Mouse (Mus musculus) forebrain, embryonic 16.5 days (tissue): ENCODE results near the gene Mrps18a. TPM values are rescaled to one million over a fixed set of nuclear protein-coding genes. Genes with fewer than 3 reads are reported as not detected.

Source experiments
- ATAC-seq: fragments of 200-750 bp; cut with Nextera tagmentation; 2 replicates; pipeline ENCODE4 v1.8.0; 2017; ENCODE audit warnings: mild to moderate bottlenecking, moderate library complexity
- H3K27ac ChIP-seq: fragments of 300-500 bp; sonication (generic); 2 replicates; pipeline ENCODE4 v1.5.1; 2014; ENCODE audit warnings: low read length, control low read depth
- H3K27me3 ChIP-seq: fragments of 300-500 bp; sonication (generic); replicated peaks from 2 replicates; pipeline ENCODE4 v1.6.1; 2014; ENCODE audit warnings: low read length; ENCODE audit not compliant: control insufficient read depth, insufficient read depth
- H3K36me3 ChIP-seq: fragments of 300-500 bp; sonication (generic); 2 replicates; pipeline ENCODE4 v1.6.1; 2014; ENCODE audit not compliant: control insufficient read depth, insufficient read depth
- H3K4me1 ChIP-seq: fragments of 300-500 bp; sonication (generic); replicated peaks from 2 replicates; pipeline ENCODE4 v1.6.1; 2014; ENCODE audit warnings: low read length; ENCODE audit not compliant: control insufficient read depth, insufficient read depth
- H3K4me2 ChIP-seq: fragments of 300-500 bp; sonication (generic); 2 replicates; pipeline ENCODE4 v1.6.1; 2014; ENCODE audit warnings: mild to moderate bottlenecking, low read length, control low read depth
- H3K4me3 ChIP-seq: fragments of 300-500 bp; sonication (generic); replicated peaks from 2 replicates; pipeline ENCODE4 v1.5.1; 2014; ENCODE audit warnings: mild to moderate bottlenecking, low read length, control low read depth
- H3K9ac ChIP-seq: fragments of 300-500 bp; sonication (generic); replicated peaks from 2 replicates; pipeline ENCODE4 v1.6.1; 2014; ENCODE audit warnings: low read depth, low read length, control low read depth
- H3K9me3 ChIP-seq: fragments of 300-500 bp; sonication (generic); 2 replicates; pipeline ENCODE4 v1.6.1; 2016; ENCODE audit warnings: low read length; ENCODE audit not compliant: control insufficient read depth
- WGBS: fragments of 180-500 bp; shearing (Covaris S2); extraction: QIAGEN DNeasy Blood & Tissue Kit; methylation state at CpG from one replicate; pipeline ENCODE4 v1.1.7; 2014; 5-methylcytosine and 5-hydroxymethylcytosine counted together
- polyA plus RNA-seq: library from polyadenylated mRNA; unstranded; fragments of >200 nt; fragmentation: Nextera tagmentation; extraction: Ambion mirVana; gene quantifications from 2 replicates; pipeline ENCODE4 v1.2.1, GENCODE M21; 2015

The Mrps18a gene
- polyA plus RNA-seq = 125 and 137 TPM in 2 replicates

DNA sequence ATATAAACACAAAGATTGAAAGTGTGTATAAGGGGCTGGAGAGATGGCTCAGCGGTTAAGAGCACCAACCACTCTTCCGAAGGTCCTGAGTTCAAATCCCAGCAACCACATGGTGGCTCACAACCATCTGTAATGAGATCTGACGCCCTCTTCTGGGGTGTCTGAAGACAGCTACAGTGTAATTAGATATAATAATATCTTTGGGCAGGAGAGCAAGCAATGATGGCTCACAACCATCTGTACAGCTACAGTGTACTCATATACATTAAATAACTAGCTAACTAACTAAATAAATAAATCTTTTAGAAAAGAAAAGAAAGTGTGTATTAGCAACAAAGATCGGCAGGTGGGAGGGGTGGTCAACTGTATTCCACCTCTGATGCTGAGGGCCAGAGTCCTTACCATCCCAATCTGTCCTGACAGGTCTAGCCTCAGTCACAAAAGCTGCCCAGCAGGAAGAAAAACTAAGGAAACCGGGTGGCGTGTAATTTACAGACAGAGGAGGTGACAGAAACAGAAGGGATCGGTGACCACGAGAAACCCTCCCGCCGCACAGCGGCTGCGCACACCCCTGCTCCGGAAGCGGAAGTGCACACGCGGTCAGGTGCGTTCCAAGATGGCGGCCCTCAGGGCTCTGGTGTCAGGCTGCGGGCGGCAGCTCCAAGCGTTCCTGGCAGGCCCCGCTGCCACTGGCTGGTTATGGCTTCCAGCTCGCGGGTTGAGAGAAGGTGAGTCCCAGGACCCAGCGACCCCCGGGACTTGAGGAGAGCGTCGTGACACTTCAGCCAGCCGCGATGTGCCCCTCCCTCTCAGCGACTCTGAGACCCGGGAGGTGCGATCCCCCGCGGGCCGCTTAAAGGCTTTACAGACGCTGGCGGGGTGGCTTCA, at the start of gene Mrps18a:
Gene Mrps18a (plus strand): TSS at position 585 of the 888 bp plus-strand sequence.
- WGBS = 6% methylated on average over 38 of the region's 38 CpGs
- peak; percentile 99 for ATAC-seq

DNA sequence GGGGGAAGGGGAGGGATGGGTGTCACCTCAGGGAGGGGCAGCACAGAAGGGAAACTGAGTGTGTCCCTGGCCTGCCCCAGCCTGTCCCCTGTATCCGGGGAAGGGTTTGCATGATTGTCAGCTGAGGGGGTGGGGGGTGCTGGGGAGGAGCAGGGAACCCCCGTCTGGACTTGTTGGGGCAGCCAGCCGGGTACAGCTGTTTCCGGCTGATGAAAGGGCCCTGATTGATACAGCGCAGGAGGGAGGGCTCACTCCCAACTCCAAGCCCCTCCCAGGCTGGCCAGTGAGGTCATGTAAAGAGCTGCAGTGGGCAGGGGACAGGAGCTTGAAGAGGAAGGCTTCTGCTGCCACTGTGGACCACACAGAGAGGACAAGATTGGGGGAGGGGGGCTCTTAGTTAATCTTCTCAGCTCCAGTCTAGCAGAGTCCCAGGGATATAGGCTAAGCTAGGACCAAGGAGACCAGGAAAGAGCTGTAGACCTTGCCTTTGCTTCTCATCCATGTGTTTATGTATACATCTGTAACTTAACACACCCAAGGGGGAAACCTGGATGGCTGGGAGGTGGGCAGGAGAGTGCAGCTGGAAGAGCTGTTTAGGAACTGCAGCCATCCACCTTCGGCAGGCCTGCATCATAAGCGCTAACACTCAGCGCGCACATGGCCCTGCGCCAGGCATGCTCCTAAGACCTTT, 47.4 kb upstream of the Mrps18a start:
- Histone ChIP-seq H3K36me3 (no peaks in the 10 kb centered on the region), H3K9me3 (no peaks in the 10 kb centered on the region), H3K9ac (no peak overlapping the region), H3K27me3 (no peaks in the 10 kb centered on the region), H3K4me1 (peaks cover 8% of the 10 kb centered on the region), H3K4me3 (no peak overlapping the region), H3K4me2 (no peak overlapping the region), H3K27ac (peak overlapping the region; percentile 6; the same call in 1 of the 2 replicates)
- 12% methylated on average over 10 of the region's 10 CpGs for WGBS
- peak; percentile 62 for ATAC-seq

More for the DNA sequence above, at the start of gene Mrps18a:
- Histone ChIP-seq H3K4me2 (peak within 1 kb of the TSS; percentile 83), H3K4me3 (peak within 1 kb of the TSS; percentile 76), H3K27me3 (peaks cover 4% of the 10 kb centered on the region; the same call in 1 of the 2 replicates), H3K9me3 (no peaks in the 10 kb centered on the region), H3K36me3 (no peaks in the 10 kb centered on the region), H3K27ac (peak within 1 kb of the TSS; percentile 84), H3K9ac (peak within 1 kb of the TSS; percentile 81), H3K4me1 (peaks cover 10% of the 10 kb centered on the region)

DNA sequence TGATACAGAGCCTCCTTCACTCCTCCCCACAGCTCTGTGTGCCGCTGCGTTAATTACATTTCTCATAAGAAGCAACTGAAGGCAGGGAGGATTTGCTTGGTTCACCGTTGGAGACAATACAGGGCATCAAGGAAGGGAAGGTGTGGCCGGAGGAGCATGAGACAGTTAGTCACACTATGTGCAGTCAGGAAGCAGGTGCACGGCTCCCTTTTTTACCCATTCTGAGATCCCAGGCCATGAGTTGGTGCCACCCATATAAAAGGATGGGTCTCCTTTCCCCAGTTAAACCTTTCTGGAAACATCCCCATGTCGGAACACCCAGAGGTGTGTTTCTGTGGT, 46.8 kb upstream of the Mrps18a start:
- no peak overlapping the region for H3K4me3 ChIP-seq
- 28% methylated on average over 6 of the region's 6 CpGs for WGBS
- no peaks in the 10 kb centered on the region for H3K36me3 ChIP-seq
- no peak overlapping the region for H3K9ac ChIP-seq
- peaks cover 8% of the 10 kb centered on the region for H3K4me1 ChIP-seq
- no peak overlapping the region for H3K4me2 ChIP-seq
- H3K27me3 ChIP-seq = no peaks in the 10 kb centered on the region
- no peak overlapping the region for H3K27ac ChIP-seq
- ATAC-seq = no peak
- no peaks in the 10 kb centered on the region for H3K9me3 ChIP-seq

DNA sequence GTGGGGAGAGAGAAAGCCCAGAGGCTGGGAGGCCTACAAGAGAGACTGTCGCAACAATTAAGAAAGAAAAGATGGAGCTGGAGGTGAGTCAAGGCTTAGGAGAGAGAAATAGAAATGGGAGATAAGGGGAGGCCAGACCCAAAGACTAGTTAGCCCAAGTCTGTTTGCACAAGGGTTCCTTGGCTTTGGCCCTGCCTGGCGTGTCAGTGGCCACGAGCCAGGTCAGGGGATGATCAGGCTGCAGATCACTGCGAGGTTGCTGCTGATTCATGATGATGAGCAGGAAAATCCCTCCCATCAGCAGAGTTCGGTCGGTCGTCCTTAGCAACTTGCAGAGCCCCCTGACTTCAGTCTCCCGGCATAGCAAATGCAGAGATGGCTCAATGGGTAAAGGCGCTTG, 40.7 kb upstream of the Mrps18a start:
- no peaks in the 10 kb centered on the region for H3K36me3 ChIP-seq
- H3K27ac ChIP-seq = no peak overlapping the region
- no peak overlapping the region for H3K9ac ChIP-seq
- WGBS = 74% methylated on average over 9 of the region's 9 CpGs
- ATAC-seq = no peak
- no peaks in the 10 kb centered on the region for H3K27me3 ChIP-seq
- no peaks in the 10 kb centered on the region for H3K9me3 ChIP-seq
- H3K4me3 ChIP-seq = no peak overlapping the region
- 0 out of 2 replicates have a peak, but pooled peaks cover 2% of the 10 kb centered on the region for H3K4me1 ChIP-seq
- no peak overlapping the region for H3K4me2 ChIP-seq

DNA sequence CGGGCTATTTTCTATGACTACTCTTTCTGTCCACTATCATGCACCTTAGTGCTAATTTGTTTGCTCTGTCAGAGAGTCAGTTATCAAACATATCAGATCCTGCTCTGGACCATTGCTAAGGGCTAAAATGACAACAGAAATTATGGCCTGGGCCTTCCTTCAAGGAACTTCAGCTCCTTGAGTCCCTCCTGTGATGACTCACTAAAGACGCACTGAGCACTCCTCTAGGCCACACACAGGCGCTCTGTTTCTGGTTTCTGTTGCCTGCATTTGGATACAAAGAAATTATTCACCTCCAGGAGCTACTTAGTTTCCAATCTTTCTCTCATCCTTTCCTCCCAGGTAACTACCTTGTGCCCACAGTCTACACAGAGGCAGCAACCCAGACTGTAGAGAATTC, 39.3 kb upstream of the Mrps18a start:
- Histone ChIP-seq H3K27me3 (no peaks in the 10 kb centered on the region), H3K4me2 (no peak overlapping the region), H3K36me3 (no peaks in the 10 kb centered on the region), H3K9ac (no peak overlapping the region), H3K9me3 (no peaks in the 10 kb centered on the region), H3K4me3 (no peak overlapping the region), H3K4me1 (0 out of 2 replicates have a peak, but pooled peaks cover 2% of the 10 kb centered on the region), H3K27ac (no peak overlapping the region)
- WGBS = 84% methylated on average over 3 of the region's 3 CpGs
- no peak for ATAC-seq

DNA sequence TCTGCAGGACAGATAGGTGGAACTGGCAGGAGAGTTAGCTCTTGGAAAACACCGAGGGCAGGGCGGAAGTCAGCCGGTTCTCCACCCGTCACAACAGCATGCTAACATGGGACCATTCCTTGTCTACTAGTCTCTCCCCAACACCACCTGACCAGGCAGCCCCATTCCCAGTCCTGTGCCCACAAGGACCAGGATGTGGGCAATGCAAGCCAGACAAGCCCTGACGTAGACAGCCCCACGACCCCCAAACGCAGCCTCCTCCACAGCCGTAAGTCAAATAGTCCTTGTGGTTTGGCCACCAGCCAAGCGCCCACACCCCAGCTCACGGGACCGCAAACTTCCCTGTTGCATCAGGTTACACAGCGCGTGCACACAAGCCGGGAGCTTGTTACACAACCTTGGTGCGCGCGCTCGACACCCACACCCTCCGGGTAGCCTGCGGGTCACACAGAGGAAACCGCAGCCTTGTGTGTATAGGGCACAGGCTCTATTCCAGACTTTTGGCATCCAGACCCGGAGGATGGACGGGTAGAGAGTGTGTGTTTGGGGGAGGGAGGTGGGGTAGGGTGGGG, 37.0 kb upstream of the Mrps18a start:
- WGBS = 67% methylated on average over 23 of the region's 23 CpGs
- no peaks in the 10 kb centered on the region for H3K27me3 ChIP-seq
- no peak overlapping the region for H3K27ac ChIP-seq
- H3K4me2 ChIP-seq = no peak overlapping the region
- no peak overlapping the region for H3K4me3 ChIP-seq
- 0 out of 2 replicates have a peak, but pooled peaks cover 2% of the 10 kb centered on the region for H3K4me1 ChIP-seq
- ATAC-seq = no peak
- no peaks in the 10 kb centered on the region for H3K36me3 ChIP-seq
- H3K9ac ChIP-seq = no peak overlapping the region
- H3K9me3 ChIP-seq = no peaks in the 10 kb centered on the region

DNA sequence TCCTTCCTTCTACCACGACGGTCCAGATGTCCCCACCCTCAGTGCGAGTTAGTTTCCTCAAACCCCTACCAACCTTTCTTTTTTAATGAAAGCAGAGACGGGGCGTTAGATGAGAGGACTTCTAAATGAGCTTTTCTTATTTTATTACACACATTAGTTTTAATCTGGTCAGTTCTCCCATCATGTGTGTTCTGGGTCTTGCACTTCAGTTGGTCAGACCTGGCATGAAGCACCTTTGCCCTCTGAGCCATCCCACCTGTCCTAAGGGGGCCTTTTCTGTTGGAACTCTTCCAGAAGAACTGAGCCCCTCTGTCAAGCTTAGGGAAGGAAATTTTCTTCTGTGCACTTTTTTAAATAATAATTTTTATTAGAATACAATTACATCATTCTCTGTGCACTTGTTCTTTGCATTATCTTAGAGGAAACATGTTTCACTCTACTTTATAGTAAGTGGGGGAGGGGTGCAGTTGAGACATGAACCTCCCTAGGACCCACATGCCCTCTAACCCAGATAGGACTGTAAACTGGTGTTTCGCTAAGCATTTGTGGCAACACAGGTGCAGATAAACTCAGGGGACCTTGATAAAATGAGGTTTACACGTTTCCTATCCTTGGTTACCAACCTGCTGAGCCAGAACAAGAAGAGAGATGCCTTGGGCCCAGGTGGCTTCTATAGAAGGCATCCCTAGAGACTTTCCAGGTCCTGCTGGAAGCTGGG, 36.2 kb upstream of the Mrps18a start:
- Histone ChIP-seq H3K9ac (no peak overlapping the region), H3K27ac (no peak overlapping the region), H3K36me3 (no peaks in the 10 kb centered on the region), H3K4me1 (0 out of 2 replicates have a peak, but pooled peaks cover 2% of the 10 kb centered on the region), H3K27me3 (no peaks in the 10 kb centered on the region), H3K4me2 (no peak overlapping the region), H3K4me3 (no peak overlapping the region), H3K9me3 (no peaks in the 10 kb centered on the region)
- 64% methylated on average over 7 of the region's 7 CpGs for WGBS
- ATAC-seq = no peak

DNA sequence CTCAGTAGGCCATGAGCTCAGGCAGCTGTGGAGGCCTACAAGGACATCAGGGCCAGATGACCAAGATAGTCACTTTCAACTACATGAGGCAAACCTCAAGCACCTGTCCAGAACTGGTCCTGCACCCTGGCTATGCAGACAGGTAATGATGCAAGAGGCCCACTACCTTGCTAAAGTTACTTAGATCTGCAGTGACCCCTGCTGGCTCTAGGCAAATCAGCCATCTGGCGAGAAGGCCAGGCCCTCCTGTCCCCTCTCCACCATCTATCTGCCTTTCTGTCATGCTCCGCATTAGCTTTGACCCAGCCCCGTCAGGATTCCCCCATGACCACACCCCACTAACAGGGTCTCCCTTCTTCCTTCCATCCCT, 35.7 kb upstream of the Mrps18a start:
- Histone ChIP-seq H3K36me3 (no peaks in the 10 kb centered on the region), H3K4me2 (no peak overlapping the region), H3K9ac (no peak overlapping the region), H3K27me3 (no peaks in the 10 kb centered on the region), H3K4me1 (0 out of 2 replicates have a peak, but pooled peaks cover 2% of the 10 kb centered on the region), H3K4me3 (no peak overlapping the region), H3K9me3 (no peaks in the 10 kb centered on the region), H3K27ac (no peak overlapping the region)
- WGBS = 64% methylated on average over 3 of the region's 3 CpGs
- no peak for ATAC-seq
